Mouse (Mus musculus) heart, embryonic 11.5 days (tissue): ENCODE results near the gene Zfp986. TPM values are rescaled to one million over a fixed set of nuclear protein-coding genes. Genes with fewer than 3 reads are reported as not detected.
"Not testable (repeated sequence)": the region's sequence is repeated elsewhere in the genome, so short reads cannot be mapped to it uniquely, and the experiment has no call there.

ENCODE experiments used
- ATAC-seq: fragments of 200-750 bp; cut with Nextera tagmentation; replicated peaks from 2 replicates; pipeline ENCODE4 v1.8.0; 2017; ENCODE audit warnings: moderate library complexity; ENCODE audit not compliant: insufficient number of reproducible peaks, low FRiP score, low TSS enrichment
- H3K27ac ChIP-seq: fragments of 300-500 bp; sonication (generic); 2 replicates; pipeline ENCODE4 v1.5.1; 2014; ENCODE audit warnings: mild to moderate bottlenecking, low read depth, low read length
- H3K27me3 ChIP-seq: fragments of 300-500 bp; sonication (generic); 2 replicates; pipeline ENCODE4 v1.6.1; 2014; ENCODE audit warnings: mild to moderate bottlenecking, low read length, mixed read lengths; ENCODE audit not compliant: control insufficient read depth, insufficient read depth
- H3K36me3 ChIP-seq: fragments of 300-500 bp; sonication (generic); 2 replicates; pipeline ENCODE4 v1.6.1; 2014; ENCODE audit warnings: mild to moderate bottlenecking, low read length, moderate library complexity, mixed read lengths; ENCODE audit not compliant: control insufficient read depth, insufficient read depth
- H3K4me1 ChIP-seq: fragments of 300-500 bp; sonication (generic); 2 replicates; pipeline ENCODE4 v1.6.1; 2014; ENCODE audit warnings: low read length; ENCODE audit not compliant: control insufficient read depth, insufficient read depth
- H3K4me2 ChIP-seq: fragments of 300-500 bp; sonication (generic); 2 replicates; pipeline ENCODE4 v1.6.1; 2014; ENCODE audit warnings: mild to moderate bottlenecking, moderate library complexity
- H3K4me3 ChIP-seq: fragments of 300-500 bp; sonication (generic); 2 replicates; pipeline ENCODE4 v1.5.1; 2014; ENCODE audit warnings: low read depth, low read length
- H3K9ac ChIP-seq: fragments of 300-500 bp; sonication (generic); 2 replicates; pipeline ENCODE4 v1.6.1; 2014; ENCODE audit warnings: mild to moderate bottlenecking, low read depth, low read length, moderate library complexity
- H3K9me3 ChIP-seq: fragments of 300-500 bp; sonication (generic); replicated peaks from 2 replicates; pipeline ENCODE4 v1.6.1; 2016; ENCODE audit warnings: low read length; ENCODE audit not compliant: control insufficient read depth
- WGBS: fragments of 180-500 bp; shearing (Covaris S2); extraction: QIAGEN DNeasy Blood & Tissue Kit; methylation state at CpG from one replicate; pipeline ENCODE4 v1.1.7; 2014; ENCODE audit not compliant: insufficient replicate concordance; 5-methylcytosine and 5-hydroxymethylcytosine counted together
- polyA plus RNA-seq: library from polyadenylated mRNA; unstranded; fragments of >200 nt; fragmentation: Nextera tagmentation; extraction: Ambion mirVana; gene quantifications from 2 replicates; pipeline ENCODE4 v1.2.1, GENCODE M21; 2014

Gene Zfp986
- not detected in 2 replicates for polyA plus RNA-seq

DNA sequence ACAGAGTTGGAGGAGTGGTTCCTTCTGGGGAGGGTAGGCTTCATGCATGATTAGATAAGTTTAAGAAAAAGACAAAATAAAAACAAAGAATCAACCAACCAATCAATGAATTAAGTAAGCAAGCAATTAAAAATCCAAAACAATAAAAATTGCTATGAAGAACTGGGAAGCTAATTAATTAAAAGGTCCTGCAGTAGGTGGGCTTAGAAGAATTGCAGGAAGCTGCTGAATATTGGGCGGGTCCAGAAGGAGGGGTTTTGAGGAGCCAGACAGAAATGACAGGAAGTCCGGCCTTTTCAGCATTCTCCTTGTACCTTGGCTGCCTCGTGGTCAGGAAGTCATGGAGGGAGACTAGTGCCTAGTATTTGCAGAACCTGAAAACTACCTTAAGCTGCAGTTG, at the start of gene Zfp986:
Gene Zfp986 (plus strand): TSS at position 301 of the 400 bp plus-strand sequence.
- H3K9me3 ChIP-seq, ATAC-seq, H3K4me1 ChIP-seq, H3K4me2 ChIP-seq, H3K27me3 ChIP-seq, H3K36me3 ChIP-seq, H3K27ac ChIP-seq, H3K9ac ChIP-seq, H3K4me3 ChIP-seq: not testable (repeated sequence)
- 64% methylated on average over 3 of the region's 3 CpGs for WGBS

DNA sequence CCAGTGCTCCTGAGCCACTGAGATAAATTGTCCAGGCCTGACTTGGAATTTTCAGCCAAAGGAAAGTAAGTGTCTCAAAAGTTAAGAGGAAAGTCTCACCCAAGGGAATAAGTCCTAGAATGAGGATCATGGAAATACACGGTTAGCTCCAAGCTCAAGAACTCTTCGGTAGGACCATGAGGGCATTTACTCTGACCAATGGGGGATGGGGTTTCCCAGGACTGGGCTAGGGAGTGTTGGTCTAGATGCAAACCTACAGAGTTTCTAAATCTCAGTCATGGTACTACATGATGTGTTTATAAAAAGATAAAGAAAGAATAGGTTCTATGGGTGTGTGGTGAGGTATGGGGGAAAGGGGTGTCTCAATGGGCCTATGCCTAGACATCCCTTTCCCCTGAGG, 48.6 kb upstream of the Zfp986 start:
- H3K9me3 ChIP-seq, H3K9ac ChIP-seq, H3K4me1 ChIP-seq, H3K4me2 ChIP-seq, H3K4me3 ChIP-seq, H3K36me3 ChIP-seq, H3K27ac ChIP-seq, H3K27me3 ChIP-seq: not testable (repeated sequence)
- ATAC-seq = peak; percentile 21; the same call in 1 of the 2 replicates
- WGBS = no CpG with 5 or more reads among the region's 2 CpGs

DNA sequence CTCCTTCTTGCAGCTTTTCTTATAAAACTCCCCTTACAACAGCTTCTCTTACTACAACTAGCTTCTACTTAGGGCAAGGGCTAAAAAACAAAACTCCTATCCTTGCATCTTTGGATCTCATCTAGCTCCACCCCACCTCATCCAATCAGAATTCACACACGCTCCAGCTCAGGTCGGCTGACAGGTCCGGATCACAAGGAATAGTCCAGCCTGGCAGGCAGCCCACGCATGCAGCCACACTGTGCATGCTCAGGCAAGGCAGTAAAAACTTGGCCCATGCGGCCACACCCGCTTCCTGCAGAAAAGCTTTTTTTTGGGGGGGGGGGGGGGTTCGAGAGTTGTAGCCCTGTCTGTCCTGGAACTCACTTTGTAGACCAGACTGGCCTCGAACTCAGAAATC, 43.0 kb upstream of the Zfp986 start:
- not testable (repeated sequence) for H3K9ac ChIP-seq, H3K4me2 ChIP-seq, H3K27ac ChIP-seq, H3K4me3 ChIP-seq, H3K4me1 ChIP-seq, H3K36me3 ChIP-seq, H3K27me3 ChIP-seq, H3K9me3 ChIP-seq
- ATAC-seq = peak; percentile 53; the same call in 1 of the 2 replicates
- 83% methylated on average over 3 of the region's 8 CpGs for WGBS

DNA sequence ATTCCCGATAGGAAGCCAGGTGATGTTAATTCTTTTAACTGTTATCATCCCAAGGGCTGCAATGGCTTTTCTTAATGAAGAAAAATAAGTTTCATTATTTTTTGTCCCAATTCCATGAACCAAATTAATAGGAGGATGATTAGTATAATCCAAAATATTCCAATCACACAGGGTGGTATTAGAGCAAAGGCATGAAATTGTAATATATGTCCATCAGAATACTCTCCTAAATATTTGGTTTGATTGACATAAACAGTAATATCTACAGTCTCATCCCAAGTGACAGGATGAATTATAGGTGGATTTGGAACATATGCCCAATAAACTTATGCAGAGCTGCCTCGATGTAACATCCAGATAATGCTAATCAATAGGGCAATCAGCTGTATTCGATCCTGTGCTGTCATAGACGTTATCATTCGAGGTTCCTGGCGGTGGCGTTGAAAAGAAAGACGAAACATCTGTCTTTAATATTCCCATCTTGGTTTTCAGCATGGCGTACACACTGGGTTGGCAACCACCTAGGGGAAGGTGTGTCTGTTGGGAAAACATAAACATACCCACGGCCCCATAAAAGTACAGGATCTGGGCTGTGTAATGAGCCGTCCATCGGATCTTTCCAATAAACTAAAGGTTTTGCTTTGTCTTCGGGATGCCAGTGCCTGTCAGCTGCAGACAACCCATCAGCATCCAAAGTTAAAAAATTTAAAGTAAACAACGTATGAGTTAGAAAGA, 37.1 kb upstream of the Zfp986 start:
- not testable (repeated sequence) for H3K27me3 ChIP-seq, H3K36me3 ChIP-seq, H3K4me2 ChIP-seq, H3K4me1 ChIP-seq, H3K9me3 ChIP-seq, H3K9ac ChIP-seq, H3K4me3 ChIP-seq, H3K27ac ChIP-seq
- peak; percentile 60; the same call in 1 of the 2 replicates for ATAC-seq
- 91% methylated on average over 1 of the region's 14 CpGs for WGBS

DNA sequence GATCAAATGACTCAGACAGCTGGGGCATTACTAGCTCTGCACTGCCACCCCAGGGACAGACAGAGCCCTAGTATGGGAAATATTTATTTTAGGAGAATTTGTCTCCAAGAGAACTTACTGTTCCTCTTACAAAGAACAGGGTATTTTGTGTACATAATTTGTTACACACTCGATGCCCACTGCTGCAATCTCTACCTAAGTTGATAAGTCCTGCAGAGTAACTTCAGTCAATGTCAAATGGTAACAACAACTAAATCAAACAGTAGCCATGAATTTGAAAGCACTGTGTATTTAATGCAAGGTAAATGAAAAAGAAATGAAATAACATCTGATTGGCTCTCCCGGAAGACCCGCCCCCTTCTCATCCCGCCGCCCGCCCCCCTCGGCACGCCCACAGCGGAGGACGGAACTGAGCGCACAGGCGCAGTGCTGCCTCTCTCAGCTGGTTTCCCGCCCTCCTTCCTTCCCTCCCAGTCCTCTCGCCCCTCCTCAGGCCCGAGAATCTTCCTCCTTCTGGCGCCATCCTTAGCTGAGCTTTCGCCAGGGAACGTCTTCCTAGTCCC, 32.2 kb upstream of the Zfp986 start:
- not testable (repeated sequence) for H3K9ac ChIP-seq, H3K4me2 ChIP-seq, H3K27ac ChIP-seq, H3K36me3 ChIP-seq, H3K4me3 ChIP-seq, H3K9me3 ChIP-seq, H3K27me3 ChIP-seq, H3K4me1 ChIP-seq
- WGBS = 72% methylated on average over 8 of the region's 18 CpGs
- ATAC-seq = peak; percentile 16; the same call in 1 of the 2 replicates

DNA sequence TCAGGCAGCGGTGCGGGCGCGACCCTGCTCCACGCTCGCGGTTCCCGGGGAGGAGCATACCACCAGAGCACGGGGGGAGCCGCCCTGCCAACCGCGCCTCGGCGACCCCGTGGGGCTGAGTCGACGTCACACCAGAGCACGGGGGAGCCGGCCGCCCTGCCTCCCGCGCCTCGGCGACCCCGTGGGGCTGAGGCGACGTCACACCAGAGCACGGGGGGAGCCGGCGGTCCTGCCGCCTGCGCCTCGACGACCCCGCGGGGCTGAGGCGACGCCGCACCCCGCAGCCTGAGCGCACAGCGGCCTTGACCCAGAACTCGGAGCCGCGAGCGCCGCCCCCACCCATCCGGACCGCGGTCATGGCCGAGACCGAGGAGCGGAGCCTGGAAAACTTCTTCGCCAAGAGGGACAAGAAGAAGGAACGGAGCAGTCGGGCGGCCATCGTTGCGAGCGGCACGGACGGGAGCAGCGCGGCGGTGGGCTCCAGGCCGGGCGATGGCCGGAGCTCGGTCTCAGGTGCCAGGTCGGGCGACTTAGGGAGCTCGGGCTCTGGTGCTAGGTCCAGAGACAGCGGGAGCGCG, 31.6 kb upstream of the Zfp986 start:
- H3K4me3 ChIP-seq, H3K27me3 ChIP-seq, H3K4me1 ChIP-seq, H3K36me3 ChIP-seq, H3K4me2 ChIP-seq, H3K27ac ChIP-seq, H3K9me3 ChIP-seq, H3K9ac ChIP-seq: not testable (repeated sequence)
- ATAC-seq = peak; percentile 80
- WGBS = 44% methylated on average over 47 of the region's 75 CpGs

DNA sequence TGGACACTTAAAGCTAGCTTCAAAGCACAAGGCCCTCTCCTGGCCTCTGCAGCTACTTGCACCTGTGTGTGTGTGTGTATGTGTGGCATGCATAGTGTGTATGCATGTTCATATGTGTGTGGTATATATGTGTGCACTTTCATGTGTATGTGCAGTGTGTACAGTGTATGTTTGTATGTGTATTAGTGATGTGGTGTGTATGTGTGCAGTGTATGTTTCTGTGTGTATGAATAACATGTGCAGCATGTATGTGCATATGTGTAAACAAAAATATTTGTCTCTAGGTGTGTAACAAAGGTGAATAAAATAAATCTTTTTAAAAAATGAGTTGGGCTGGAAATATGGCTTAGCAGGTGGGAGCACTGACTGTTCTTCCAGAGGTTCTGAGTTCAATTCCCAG, 21.8 kb upstream of the Zfp986 start:
- H3K36me3 ChIP-seq, H3K9me3 ChIP-seq, H3K4me2 ChIP-seq, H3K4me3 ChIP-seq, H3K27me3 ChIP-seq, H3K9ac ChIP-seq, H3K27ac ChIP-seq, H3K4me1 ChIP-seq: not testable (repeated sequence)
- peak; percentile 45; the same call in 1 of the 2 replicates for ATAC-seq

DNA sequence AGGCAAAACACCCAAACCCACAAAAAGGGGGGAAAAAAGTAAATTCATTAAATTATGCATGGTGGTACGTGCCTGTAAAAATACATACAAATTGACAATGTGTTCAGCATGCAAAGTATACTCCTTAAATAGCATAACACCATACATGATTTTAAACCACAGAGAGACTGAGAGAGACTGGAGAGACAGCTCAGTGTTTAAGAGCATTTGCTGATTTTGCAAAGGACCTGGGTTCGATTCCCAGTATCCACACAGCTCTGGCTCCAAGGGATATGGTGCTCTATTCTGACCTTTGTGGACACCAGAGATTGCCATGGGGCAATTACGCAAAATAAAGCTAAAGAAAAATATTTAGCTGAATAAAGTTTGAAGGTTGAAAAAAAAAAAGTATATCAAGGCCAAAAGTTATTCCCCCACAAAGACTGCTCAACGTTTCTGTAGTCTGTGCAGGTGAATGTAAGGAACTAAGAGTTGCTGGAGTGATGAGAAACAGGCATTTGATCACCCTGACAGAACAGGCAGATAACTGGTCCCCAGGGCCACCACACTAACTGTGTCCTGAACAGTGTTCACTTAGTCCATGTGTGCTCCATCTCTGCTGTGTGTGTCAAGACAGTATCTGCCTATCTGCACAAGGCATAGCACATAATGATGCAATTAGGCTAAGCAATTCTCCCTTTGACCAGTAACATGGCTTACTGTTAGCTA, 20.3 kb upstream of the Zfp986 start:
- H3K27ac ChIP-seq, H3K9ac ChIP-seq, H3K4me1 ChIP-seq, H3K27me3 ChIP-seq, H3K4me3 ChIP-seq, H3K36me3 ChIP-seq, H3K9me3 ChIP-seq, H3K4me2 ChIP-seq: not testable (repeated sequence)
- ATAC-seq = peak; percentile 37
- WGBS = 68% methylated on average over 3 of the region's 4 CpGs
